In the genomic region with DNA sequence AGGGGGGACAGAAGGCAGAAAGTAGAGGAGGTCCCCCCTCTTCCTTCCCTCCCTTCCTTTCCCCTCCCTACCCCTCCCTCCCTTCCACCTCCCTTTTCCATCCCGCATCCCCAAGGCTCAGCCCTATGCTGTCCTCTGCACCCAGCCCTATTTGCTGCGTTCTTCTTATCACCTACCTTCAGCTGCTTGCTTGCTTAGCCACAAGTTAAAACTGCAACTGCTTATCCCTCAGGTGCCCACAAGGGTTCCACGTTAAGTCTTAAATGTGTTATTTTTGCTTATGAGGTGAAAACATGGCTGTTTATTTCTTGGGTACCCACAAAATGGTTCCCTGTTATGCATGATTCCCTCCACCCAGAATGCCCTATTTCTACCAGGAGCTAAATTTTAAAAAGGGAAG, we compare ENCODE assay signal across 19 mouse cellular contexts.
A peak's percentile ranks its signal among the peaks of the same experiment; 100 is the strongest.
DNase-seq lines count a peak whose midpoint lies in the region; ATAC-seq and TF ChIP-seq lines count a peak whose summit lies in the region.
"Had no signal": no experiment of that assay in that cellular context is flagged by ENCODE, and none has a peak within 500 bp of the region (broad histone marks: within the 10 kb centered on the region; RNA-seq: fewer than 3 reads in every experiment).

No protein-coding gene starts in this region.

- H3K36me3 ChIP-seq in midbrain, postnatal 0 days (ENCODE audit: insufficient read depth, low read length) = peaks cover 14% of the 10 kb centered on the region
- H3K36me3 ChIP-seq in midbrain, embryonic 11.5 days (ENCODE audit: control insufficient read depth, insufficient read depth, low read length) = peaks cover 11% of the 10 kb centered on the region
- H3K36me3 ChIP-seq in liver, embryonic 16.5 days (ENCODE audit: control insufficient read depth, insufficient read depth) = no peaks in the 10 kb centered on the region
- peaks cover 17% of the 10 kb centered on the region for H3K36me3 ChIP-seq in hindbrain, embryonic 12.5 days
- H3K36me3 ChIP-seq in intestine, embryonic 16.5 days (ENCODE audit: control insufficient read depth, insufficient read depth, low read length) = peaks cover 6% of the 10 kb centered on the region

- TF ChIP-seq CTCF in midbrain, postnatal 0 days (IDR thresholded peaks at IDR 0.05) = 0 out of 2 replicates have a peak, but pooled peaks have one; percentile 3

- WGBS in midbrain, postnatal 0 days = 83% methylated on average over 3 of the region's 3 CpGs
- 86% methylated on average over 3 of the region's 3 CpGs for WGBS in midbrain, embryonic 11.5 days
- WGBS in liver, embryonic 16.5 days (ENCODE audit: insufficient replicate concordance) = 8% methylated on average over 3 of the region's 3 CpGs
- WGBS in hindbrain, embryonic 12.5 days = 78% methylated on average over 3 of the region's 3 CpGs
- 81% methylated on average over 3 of the region's 3 CpGs for WGBS in intestine, embryonic 16.5 days

- H3K4me1 ChIP-seq in midbrain, postnatal 0 days (ENCODE audit: insufficient read depth, low read length) = no peaks in the 10 kb centered on the region; the same call in 1 of the 2 replicates
- H3K4me1 ChIP-seq in midbrain, embryonic 11.5 days (ENCODE audit: control insufficient read depth, insufficient read depth, low read length) = peaks cover 14% of the 10 kb centered on the region
- peaks cover 14% of the 10 kb centered on the region for H3K4me1 ChIP-seq in liver, embryonic 16.5 days (ENCODE audit: control insufficient read depth, low read depth, low read length)
- peaks cover 23% of the 10 kb centered on the region for H3K4me1 ChIP-seq in hindbrain, embryonic 12.5 days
- H3K4me1 ChIP-seq in intestine, embryonic 16.5 days (ENCODE audit: control insufficient read depth, insufficient read depth, low read length) = peaks cover under 1% of the 10 kb centered on the region; the same call in 1 of the 2 replicates

- H3K4me3 ChIP-seq in midbrain, postnatal 0 days (ENCODE audit: low read depth, low read length) = no peak overlapping the region
- no peak overlapping the region for H3K4me3 ChIP-seq in midbrain, embryonic 11.5 days (ENCODE audit: low read depth, low read length)
- no peak overlapping the region for H3K4me3 ChIP-seq in liver, embryonic 16.5 days (ENCODE audit: low read depth, low read length)
- no peak overlapping the region for H3K4me3 ChIP-seq in hindbrain, embryonic 12.5 days
- no peak overlapping the region for H3K4me3 ChIP-seq in intestine, embryonic 16.5 days (ENCODE audit: low read length)
- H3K4me3 ChIP-seq: embryonic facial prominence, embryonic 12.5 days; erythroblast, embryonic 14.5 days; forebrain, embryonic 13.5 days; heart, adult 2 months had no signal

- ATAC-seq in midbrain, postnatal 0 days (ENCODE audit: low FRiP score) = no peak
- ATAC-seq in midbrain, embryonic 11.5 days (ENCODE audit: low FRiP score) = no peak
- peak; percentile 91 for ATAC-seq in liver, embryonic 16.5 days (ENCODE audit: low read depth)
- no peak for ATAC-seq in hindbrain, embryonic 12.5 days (ENCODE audit: low FRiP score)
- no peak for ATAC-seq in intestine, embryonic 16.5 days
- ATAC-seq: forebrain, embryonic 13.5 days had no signal

- H3K4me2 ChIP-seq in midbrain, postnatal 0 days (ENCODE audit: low read depth, low read length, poor library complexity, severe bottlenecking) = no peak overlapping the region
- no peak overlapping the region for H3K4me2 ChIP-seq in midbrain, embryonic 11.5 days
- no peak overlapping the region for H3K4me2 ChIP-seq in liver, embryonic 16.5 days (ENCODE audit: low read depth, low read length)
- no peak overlapping the region for H3K4me2 ChIP-seq in hindbrain, embryonic 12.5 days (replicated peaks)
- H3K4me2 ChIP-seq in intestine, embryonic 16.5 days (ENCODE audit: low read depth, low read length) = no peak overlapping the region
- H3K4me2 ChIP-seq: embryonic facial prominence, embryonic 12.5 days; forebrain, embryonic 13.5 days; hindbrain, embryonic 14.5 days had no signal

- no peaks in the 10 kb centered on the region for H3K27me3 ChIP-seq in midbrain, postnatal 0 days (ENCODE audit: insufficient read depth, low read length)
- no peaks in the 10 kb centered on the region for H3K27me3 ChIP-seq in midbrain, embryonic 11.5 days (ENCODE audit: control insufficient read depth, insufficient read depth, low read length)
- H3K27me3 ChIP-seq in liver, embryonic 16.5 days (ENCODE audit: control insufficient read depth, insufficient read depth, low read depth, low read length) = no peaks in the 10 kb centered on the region; the same call in 1 of the 2 replicates
- H3K27me3 ChIP-seq in hindbrain, embryonic 12.5 days = no peaks in the 10 kb centered on the region
- H3K27me3 ChIP-seq in intestine, embryonic 16.5 days (replicated peaks; ENCODE audit: control insufficient read depth, insufficient read depth, low read length) = no peaks in the 10 kb centered on the region
- H3K27me3 ChIP-seq: embryonic facial prominence, embryonic 12.5 days; forebrain, embryonic 13.5 days had no signal

- H3K9me3 ChIP-seq in midbrain, postnatal 0 days (ENCODE audit: low read length) = no peaks in the 10 kb centered on the region
- H3K9me3 ChIP-seq in midbrain, embryonic 11.5 days (ENCODE audit: control insufficient read depth, low read length) = peaks cover 5% of the 10 kb centered on the region
- no peaks in the 10 kb centered on the region for H3K9me3 ChIP-seq in liver, embryonic 16.5 days (replicated peaks; ENCODE audit: control insufficient read depth, low read length)
- H3K9me3 ChIP-seq in hindbrain, embryonic 12.5 days (replicated peaks) = peaks cover 4% of the 10 kb centered on the region; the same call in 1 of the 2 replicates
- H3K9me3 ChIP-seq in intestine, embryonic 16.5 days (ENCODE audit: control insufficient read depth, low read length) = 0 out of 2 replicates have a peak, but pooled peaks cover 7% of the 10 kb centered on the region

- H3K27ac ChIP-seq in midbrain, postnatal 0 days (ENCODE audit: low read depth, low read length) = no peak overlapping the region
- H3K27ac ChIP-seq in midbrain, embryonic 11.5 days (ENCODE audit: low read depth, low read length) = no peak overlapping the region
- H3K27ac ChIP-seq in liver, embryonic 16.5 days (ENCODE audit: low read length) = no peak overlapping the region
- H3K27ac ChIP-seq in hindbrain, embryonic 12.5 days = no peak overlapping the region
- H3K27ac ChIP-seq in intestine, embryonic 16.5 days (ENCODE audit: low read length) = no peak overlapping the region
- H3K27ac ChIP-seq: embryonic facial prominence, embryonic 12.5 days; forebrain, embryonic 13.5 days; heart, adult 2 months; hindbrain, embryonic 14.5 days had no signal

- DNase-seq in midbrain, postnatal 0 days (ENCODE audit: low spot score) = no peak
- no peak for DNase-seq in midbrain, embryonic 11.5 days (ENCODE audit: low spot score, missing footprints)
- peak; percentile 64 for DNase-seq in liver
- DNase-seq in left cerebral cortex, adult 9 months (ENCODE audit: low spot score in 2 of 2) = no peak
- DNase-seq: cerebellum, adult 18-20 months; cerebellum, postnatal 14 days; gastrocnemius, postnatal 36 days; heart, adult 2 months; kidney, adult 8-10 months; kidney, postnatal 10 days; lung, adult 18-20 months; thymus, postnatal 14 days had no signal

- H3K9ac ChIP-seq in midbrain, postnatal 0 days (replicated peaks; ENCODE audit: low read length, poor library complexity, severe bottlenecking) = no peak overlapping the region
- H3K9ac ChIP-seq in midbrain, embryonic 11.5 days (ENCODE audit: low read length) = no peak overlapping the region
- no peak overlapping the region for H3K9ac ChIP-seq in liver, embryonic 16.5 days (ENCODE audit: low read depth, low read length)
- H3K9ac ChIP-seq in hindbrain, embryonic 12.5 days = no peak overlapping the region
- no peak overlapping the region for H3K9ac ChIP-seq in intestine, embryonic 16.5 days (ENCODE audit: low read depth, low read length)
- H3K9ac ChIP-seq: embryonic facial prominence, embryonic 12.5 days; forebrain, embryonic 13.5 days; hindbrain, embryonic 14.5 days had no signal
